Mouse (Mus musculus): Measurements from ENCODE around the gene Map3k4.

The Map3k4 gene

DNA sequence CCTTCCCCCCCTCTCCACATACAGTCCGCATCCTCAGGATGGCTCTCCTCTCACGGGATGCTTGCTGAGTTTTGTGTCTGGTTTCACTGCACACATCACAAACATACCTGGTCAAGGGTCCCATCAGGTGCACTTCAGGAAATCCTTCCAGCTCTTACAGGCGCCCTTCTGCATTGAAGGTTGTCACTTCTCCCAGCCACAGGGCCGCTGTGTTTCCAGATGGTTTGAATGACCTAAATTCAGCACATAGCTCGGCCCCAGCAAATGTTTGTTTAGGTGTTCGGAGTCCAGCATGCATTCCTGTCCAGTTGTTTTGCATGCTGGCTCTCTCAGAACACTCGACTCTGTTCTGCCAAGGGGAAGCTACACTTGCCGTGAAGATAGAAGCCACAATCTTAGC, 134.3 kb downstream of the Map3k4 start:
- no peak for DNase-seq (ENCODE audit: low read depth, low spot score)

GRCm38 (mm10) chr17:12182702-12183485, 135.7 kb downstream of the Map3k4 start:
- no peak for DNase-seq (ENCODE audit: low read depth, low spot score)

- DNase-seq (ENCODE audit: low read depth, low spot score) = no peak
Measured at GRCm38 (mm10) chr17:12179766-12180165, 138.8 kb downstream of the Map3k4 start.

DNA sequence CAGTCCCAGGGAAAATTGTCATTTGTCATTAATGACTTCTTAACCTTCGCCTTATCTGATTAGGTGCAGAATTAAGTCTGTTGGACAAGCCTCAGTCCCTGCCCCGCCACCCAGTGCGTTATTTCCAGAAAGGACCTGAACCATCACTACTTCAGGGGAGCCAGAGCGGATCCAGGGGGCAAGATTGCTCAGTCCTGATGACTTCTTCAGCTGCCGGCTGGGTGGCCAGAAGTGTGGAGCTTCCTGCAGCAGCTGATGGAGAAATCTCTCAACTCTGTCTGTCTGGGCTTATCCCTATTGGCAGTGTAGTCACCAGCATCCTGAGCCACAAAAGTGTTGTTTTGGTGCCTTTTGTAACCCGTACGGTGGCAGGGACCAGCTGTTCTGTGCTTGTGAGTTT, 139.3 kb downstream of the Map3k4 start:
- no peak for DNase-seq (ENCODE audit: low read depth, low spot score)
